Mouse (Mus musculus): ENCODE results near the gene Zfp811. TPM values are rescaled to one million over a fixed set of nuclear protein-coding genes. Genes with fewer than 3 reads are reported as not detected.
"Not testable (repeated sequence)": the region's sequence is repeated elsewhere in the genome, so short reads cannot be mapped to it uniquely, and the experiment has no call there.

Zfp811 gene
- polyA plus RNA-seq (2012; rRNA removed): 10.1 and 11.5 TPM in 2 replicates

DNA sequence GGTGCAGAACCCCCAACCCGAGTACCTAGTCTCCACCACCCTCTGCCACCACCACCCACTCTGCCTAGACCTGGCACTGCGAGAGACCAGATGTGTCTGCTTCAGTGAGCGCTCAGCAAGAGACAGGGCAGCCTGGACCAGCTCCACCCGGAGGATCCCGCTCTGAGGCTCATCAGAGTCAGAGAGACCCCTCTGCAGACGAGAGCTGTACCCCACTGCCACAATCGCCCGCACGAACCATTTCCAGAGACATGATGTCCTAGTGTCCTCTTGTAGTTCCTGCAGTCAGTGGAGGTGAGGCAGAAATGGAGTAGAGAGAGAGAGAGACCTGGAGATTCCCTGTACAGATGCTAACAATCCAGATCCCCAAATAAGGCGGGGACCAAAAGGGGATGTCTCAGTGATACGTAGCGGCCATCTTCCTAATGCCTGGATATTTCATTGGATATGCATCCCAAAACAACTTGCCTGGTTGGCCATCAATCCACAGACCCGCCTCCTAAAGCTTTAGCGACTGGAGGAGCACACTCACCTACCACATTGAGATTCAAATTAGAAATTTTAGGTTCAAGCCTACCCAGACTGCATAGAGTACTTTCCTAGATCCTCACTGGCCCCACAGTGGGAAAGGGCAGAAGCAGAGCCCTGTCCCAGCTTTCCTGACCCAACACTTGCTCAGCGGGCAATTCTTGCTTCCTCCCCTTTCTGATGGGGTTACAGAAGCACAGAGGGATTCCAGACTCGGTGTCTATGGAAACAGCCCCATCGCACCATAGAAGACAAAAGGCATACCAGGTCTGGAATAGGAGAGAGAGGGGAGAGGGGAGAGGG lies at the start of gene Zfp811:
Gene Zfp811, minus strand, starts transcription at position 388 of the 831 bp plus-strand sequence.
- peak; percentile 60 to 76 for DNase-seq (ENCODE audit: extremely low spot score in 1 of 2, low spot score in 1 of 2)

GRCm38 (mm10) chr17:32856713-32857112 lies 47.0 kb upstream of the Zfp811 start:
- not testable (repeated sequence) for DNase-seq (ENCODE audit: extremely low spot score in 1 of 2, low spot score in 1 of 2)

GRCm38 (mm10) chr17:32851581-32851980 lies 41.9 kb upstream of the Zfp811 start:
- DNase-seq (ENCODE audit: extremely low spot score in 1 of 2, low spot score in 1 of 2): no peak

DNA sequence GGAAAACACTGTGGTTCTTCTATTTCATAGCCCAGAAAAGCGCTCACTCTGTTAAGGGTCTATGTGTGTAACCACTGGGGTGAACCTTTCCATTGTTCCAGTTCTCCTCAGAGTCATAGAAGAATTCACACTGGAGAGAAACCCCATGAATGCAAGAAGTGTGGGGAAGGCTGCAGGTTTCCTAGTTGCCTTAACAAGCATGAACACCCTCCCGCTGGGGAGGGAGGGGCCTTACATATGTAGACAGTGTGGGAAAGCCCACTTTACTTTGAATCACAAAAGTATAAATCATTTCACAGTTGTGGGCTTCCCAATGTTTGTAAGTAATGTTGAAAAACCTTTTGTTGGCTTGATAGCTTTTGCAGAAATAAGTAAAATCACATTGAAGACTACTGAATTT lies 31.7 kb upstream of the Zfp811 start:
- DNase-seq (ENCODE audit: extremely low spot score in 1 of 2, low spot score in 1 of 2): no peak

GRCm38 (mm10) chr17:32839083-32839802 lies 29.5 kb upstream of the Zfp811 start:
- no peak for DNase-seq (ENCODE audit: extremely low spot score in 1 of 2, low spot score in 1 of 2)

- no peak for DNase-seq (ENCODE audit: extremely low spot score in 1 of 2, low spot score in 1 of 2)
Observed at GRCm38 (mm10) chr17:32830418-32830782, 20.7 kb upstream of the Zfp811 start.

DNA sequence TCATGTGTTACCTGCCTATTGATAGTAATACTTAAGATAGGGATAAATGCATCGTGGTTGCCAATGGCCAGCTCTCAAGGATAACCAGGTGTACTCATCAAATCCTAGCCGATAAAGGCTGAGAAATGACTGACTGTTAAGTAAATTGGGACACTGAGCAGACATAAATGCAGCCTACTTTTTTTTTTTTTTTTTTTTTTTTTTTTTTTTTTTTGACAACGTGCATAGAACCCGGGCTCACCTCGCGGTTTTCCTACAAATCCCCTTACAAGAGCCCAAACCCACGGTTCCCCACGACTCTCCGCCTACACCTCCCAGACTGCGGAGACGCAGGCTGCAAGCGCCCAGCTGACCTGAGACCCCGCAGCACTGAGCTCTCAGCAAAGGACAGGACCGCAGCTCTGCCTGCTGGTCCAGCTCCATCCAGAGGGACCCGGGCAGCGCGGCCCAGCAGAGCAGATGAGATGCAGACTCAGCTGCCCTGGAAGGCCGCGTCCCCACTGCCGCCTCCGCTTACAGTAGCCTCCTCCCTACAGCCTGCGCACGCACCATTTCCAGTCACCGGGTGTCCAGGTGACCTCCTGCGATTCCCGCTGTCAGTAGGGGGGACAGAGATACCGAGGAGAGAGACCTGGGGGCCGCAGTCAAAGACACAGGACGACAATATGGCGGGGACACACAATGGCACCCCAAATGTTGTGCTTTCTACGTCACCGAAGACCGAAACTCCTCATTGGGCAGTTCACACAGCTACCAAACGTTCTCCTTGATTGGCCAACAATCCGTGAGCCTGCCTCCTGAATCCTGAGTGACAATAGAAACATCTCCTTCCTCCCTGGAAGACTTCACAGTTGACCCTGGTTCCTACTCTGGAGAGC lies 20.0 kb upstream of the Zfp811 start, which contains the start of gene Zfp799:
Gene Zfp799, minus strand, starts transcription at position 722 of the 878 bp plus-strand sequence.
- DNase-seq (ENCODE audit: extremely low spot score in 1 of 2, low spot score in 1 of 2): peak; percentile 87 to 90

DNA sequence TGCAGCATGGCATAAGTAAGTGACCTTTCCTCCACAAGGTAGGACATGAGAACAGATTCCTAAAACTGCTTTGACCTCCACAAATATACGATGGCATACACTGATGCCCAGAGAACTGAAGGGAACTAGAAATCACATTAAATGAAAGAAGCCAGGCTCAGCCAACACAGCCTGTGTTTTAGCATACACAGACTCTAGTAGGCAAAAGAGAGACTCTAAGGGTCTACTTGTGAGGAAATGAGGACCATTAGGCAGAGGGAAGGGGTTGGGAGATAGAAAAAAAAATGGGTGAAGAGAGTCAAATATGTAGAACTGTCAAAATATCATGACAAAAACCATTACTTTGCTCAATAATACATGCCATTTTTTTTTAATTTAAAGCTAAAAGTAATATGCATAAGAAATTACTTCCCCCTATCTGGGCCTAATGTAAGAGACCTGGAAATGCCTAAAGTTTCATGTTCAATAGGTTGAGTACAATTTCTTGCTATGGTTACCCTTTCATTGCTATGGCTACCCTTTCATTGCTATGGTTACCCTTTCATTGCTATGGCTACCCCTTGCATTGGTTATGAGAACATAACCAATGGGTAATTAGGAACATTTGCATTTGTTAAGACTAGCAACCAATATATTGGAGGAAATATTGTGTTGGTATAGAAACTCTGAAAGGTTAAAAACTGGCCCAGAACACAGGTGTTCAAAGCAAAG lies 6.5 kb upstream of the Zfp811 start:
- DNase-seq (ENCODE audit: extremely low spot score in 1 of 2, low spot score in 1 of 2): no peak

- no peak for DNase-seq (ENCODE audit: extremely low spot score in 1 of 2, low spot score in 1 of 2)
Observed at GRCm38 (mm10) chr17:32814136-32814535, 4.4 kb upstream of the Zfp811 start.

DNA sequence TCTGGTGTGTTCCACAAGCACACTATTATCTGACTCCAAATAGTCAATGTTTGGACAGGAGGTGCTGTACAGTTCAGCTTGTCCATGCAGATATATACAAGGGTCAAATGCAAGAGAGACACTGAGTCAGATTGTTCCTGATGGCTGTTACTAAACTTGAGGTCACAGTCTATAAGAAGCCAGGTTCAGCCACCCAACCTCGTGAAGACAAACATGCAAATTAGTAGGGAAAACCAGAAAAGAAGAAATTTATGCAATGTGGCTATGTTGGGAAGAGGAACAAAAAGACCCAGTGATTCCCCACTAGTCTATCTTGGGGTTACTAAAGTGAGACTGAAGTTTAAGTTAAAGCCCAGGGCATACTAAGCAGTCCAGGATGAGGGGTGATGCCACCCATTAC lies 917 bp upstream of the Zfp811 start:
- no peak for DNase-seq (ENCODE audit: extremely low spot score in 1 of 2, low spot score in 1 of 2)

DNA sequence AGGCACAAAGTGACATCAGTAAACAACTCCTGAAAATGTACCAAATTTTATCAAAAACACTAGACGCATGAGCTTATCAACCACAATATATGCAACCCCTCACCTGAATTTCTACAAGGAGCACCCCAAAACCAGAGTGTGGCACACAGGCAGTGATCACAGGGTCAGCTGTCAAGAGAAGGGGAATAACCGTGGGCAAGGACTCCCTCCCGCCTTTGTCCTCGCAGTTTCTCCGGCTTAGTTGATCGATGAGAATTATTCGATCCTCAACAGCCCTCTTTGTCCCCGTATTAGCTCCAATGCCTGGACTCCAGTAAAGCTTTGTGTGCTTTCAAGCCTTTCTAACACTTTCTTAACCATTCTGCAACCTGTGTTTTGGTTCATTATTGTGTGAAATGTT lies 810 bp downstream of the Zfp811 start:
- no peak for DNase-seq (ENCODE audit: extremely low spot score in 1 of 2, low spot score in 1 of 2)

DNA sequence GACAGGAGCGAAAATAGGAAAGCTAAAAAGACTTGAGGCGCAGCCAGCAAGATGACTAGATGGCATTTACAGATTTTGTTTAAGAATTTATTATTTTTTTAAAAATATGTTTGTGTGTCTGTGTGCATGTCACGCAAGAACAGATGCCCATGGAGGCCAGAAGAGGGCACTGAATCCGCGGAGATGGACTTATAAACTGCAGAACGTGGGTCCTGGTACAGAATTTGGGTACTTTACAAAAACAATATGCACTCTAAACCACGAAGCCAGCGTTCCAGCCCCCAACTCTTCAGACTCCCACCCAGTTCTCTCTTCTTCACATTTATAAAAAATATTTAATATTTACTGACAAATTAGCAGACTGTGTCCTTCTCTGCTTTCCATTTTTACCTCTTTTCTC lies 20.5 kb downstream of the Zfp811 start:
- no peak for DNase-seq (ENCODE audit: extremely low spot score in 1 of 2, low spot score in 1 of 2)

- DNase-seq (ENCODE audit: extremely low spot score in 1 of 2, low spot score in 1 of 2): no peak
Observed at GRCm38 (mm10) chr17:32788576-32788975, 21.2 kb downstream of the Zfp811 start.

DNA sequence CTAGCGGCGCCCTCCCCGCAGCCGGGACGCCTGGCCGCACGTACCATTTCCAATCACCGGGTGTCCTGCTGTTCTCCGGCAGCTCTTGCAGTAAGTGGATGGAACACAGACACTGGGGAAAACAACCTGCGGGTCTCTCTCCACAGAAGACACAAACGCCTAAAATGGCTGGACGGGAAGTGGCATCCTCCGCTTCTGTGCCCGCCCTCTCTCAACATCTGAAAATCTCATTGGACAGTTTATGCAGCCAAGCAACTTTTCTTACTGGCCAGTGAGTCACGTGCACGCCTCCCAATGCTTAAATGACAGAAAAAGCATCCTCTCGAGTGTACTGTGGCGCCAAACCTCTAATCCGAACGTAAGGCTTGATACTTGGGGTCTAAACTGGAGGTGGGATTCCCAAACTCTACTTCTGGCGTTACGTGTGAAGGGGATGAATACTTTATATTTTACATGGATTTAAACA lies 21.6 kb downstream of the Zfp811 start, which contains the start of gene Zfp871:
Gene Zfp871, minus strand, starts transcription at position 194 of the 466 bp plus-strand sequence.
- peak; percentile 90 to 93 for DNase-seq (ENCODE audit: extremely low spot score in 1 of 2, low spot score in 1 of 2)

GRCm38 (mm10) chr17:32787436-32788093 lies 22.2 kb downstream of the Zfp811 start:
- DNase-seq (ENCODE audit: extremely low spot score in 1 of 2, low spot score in 1 of 2): peak in 1 of 2 experiments; percentile 13

DNA sequence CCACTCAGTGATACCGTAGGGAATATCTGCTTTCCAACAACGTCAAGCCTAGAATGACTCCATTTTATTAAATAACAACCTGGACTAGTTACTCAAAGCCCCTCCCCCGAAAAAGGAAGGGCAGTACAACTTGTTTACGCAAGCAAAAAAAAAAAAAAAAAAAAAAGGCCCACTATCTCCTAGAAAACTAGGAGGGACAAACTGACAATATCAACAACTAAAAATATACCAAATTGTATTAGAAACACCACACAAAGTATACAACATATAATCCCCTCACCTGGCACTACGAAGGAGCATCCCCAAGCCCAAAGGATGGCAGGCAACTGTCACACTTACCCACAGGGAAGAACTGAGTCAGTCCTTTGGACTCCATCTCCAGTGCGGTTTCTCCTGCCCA lies 22.8 kb downstream of the Zfp811 start:
- no peak for DNase-seq (ENCODE audit: extremely low spot score in 1 of 2, low spot score in 1 of 2)

GRCm38 (mm10) chr17:32785656-32786055 lies 24.1 kb downstream of the Zfp811 start:
- no peak for DNase-seq (ENCODE audit: extremely low spot score in 1 of 2, low spot score in 1 of 2)

- no peak for DNase-seq (ENCODE audit: extremely low spot score in 1 of 2, low spot score in 1 of 2)
Observed at GRCm38 (mm10) chr17:32777564-32777963, 32.2 kb downstream of the Zfp811 start.

GRCm38 (mm10) chr17:32771213-32771612 lies 38.5 kb downstream of the Zfp811 start:
- peak in 1 of 2 experiments; percentile 26 for DNase-seq (ENCODE audit: extremely low spot score in 1 of 2, low spot score in 1 of 2)

Measured in frontal cortex, adult 2 months (tissue).